Mouse (Mus musculus) liver, adult 2 months (tissue): ENCODE data around the gene Lin7b.

ENCODE experiments used
- CTCF ChIP-seq: fragments of 200-500 bp; IDR thresholded peaks from 2 replicates; pipeline ENCODE4 v1.5.1; 2011; ENCODE audit warnings: low read depth, low read length, control low read depth
- POLR2A ChIP-seq: fragments of 200-500 bp; IDR thresholded peaks from 2 replicates; pipeline ENCODE4 v1.6.1; 2011; ENCODE audit warnings: low read length, control low read depth; ENCODE audit not compliant: insufficient read depth; ENCODE audit errors: extremely low read depth

- TF ChIP-seq CTCF (no peak), POLR2A (no peak)
These were observed 44.4 kb upstream of the Lin7b start for GRCm38 (mm10) chr7:45414740-45415224.
